Mouse (Mus musculus) cerebellum, postnatal 10 days (tissue): ENCODE data around the gene Capn7.
A peak's percentile ranks its signal among the peaks of the same experiment; 100 is the strongest.

ENCODE experiments used
- DNase-seq, 2 experiments: peaks; one replicate each; pipeline ENCODE4 v3.0.0; 2021; ENCODE audit warnings: mixed read lengths in 2 of 2

Capn7 gene

DNA sequence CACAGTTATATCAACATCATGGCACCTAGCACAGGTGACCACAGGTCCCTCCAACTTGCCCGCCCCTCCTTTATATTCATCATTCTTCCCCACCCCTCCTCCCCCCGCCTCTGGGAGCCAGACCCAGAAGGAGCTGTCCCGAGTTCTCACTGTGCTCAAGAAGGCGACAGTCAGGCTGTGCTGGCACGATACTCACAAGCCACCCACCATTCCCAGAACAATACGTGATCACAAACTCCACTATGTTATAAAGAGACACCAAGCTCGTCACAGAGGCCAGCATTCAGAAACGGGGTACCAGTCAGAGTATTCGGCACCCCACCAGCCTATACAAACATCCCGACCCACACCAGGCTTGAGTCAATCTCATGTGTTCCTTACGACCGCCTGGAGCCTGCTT is 60.9 kb downstream of the Capn7 start:
- no peak for DNase-seq

DNA sequence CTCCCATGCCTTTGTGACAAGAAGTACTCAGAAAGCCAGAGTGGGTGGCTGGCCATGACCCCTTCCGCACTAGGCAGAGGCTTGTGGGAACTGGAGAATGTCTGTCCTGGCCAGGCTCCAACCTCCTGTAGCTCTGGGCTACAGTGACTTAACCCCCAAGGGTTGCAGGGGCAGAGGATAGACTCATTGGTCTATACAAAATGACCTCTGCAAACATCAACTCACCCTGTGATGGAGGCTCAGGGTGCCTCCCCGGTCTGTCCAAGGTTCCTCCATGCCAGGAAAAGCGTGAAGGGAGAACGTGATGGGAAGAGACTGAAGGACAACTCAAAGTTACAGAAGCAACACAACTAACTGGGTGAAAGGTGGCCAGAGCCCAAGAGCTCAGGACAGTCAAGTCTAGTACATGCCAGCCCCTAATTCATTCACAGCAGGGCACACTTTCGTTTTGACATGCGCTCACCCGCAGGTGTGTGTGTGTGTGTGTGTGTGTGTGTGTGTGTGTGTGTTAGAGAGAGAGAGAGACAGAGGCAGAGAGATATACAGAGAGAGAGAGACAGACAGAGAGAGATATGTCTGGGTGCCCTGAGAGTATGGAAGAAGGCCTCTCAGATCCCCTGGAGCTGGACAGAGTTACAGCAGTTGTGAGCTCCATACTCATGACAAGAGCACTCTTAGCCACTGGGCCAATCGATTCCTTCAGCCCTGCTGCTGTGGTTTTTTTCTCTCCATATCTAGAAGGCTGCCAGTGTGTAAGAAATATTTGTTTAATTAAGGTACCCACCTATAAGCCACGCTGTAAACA is 61.6 kb downstream of the Capn7 start:
- peak; percentile 48 to 53 for DNase-seq

DNA sequence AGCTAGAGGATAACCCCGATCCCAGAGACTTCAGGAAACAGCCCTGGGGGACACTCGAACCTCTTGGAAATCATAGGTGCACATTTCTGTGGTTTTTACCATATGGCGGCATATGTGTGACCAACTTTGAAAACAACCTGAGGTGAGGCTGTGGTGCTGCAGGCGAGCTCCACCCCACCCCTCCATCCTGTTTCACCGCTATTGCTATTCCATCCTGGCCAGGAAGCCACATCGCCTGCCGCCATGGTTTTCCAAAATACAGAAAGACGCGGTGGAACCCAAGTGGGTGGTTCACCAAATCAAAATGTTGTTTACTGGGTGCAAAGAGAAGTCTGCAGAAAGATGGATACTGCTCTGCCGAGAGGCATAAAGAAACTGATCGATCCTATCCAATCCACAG is 62.4 kb downstream of the Capn7 start:
- DNase-seq, result no peak

DNA sequence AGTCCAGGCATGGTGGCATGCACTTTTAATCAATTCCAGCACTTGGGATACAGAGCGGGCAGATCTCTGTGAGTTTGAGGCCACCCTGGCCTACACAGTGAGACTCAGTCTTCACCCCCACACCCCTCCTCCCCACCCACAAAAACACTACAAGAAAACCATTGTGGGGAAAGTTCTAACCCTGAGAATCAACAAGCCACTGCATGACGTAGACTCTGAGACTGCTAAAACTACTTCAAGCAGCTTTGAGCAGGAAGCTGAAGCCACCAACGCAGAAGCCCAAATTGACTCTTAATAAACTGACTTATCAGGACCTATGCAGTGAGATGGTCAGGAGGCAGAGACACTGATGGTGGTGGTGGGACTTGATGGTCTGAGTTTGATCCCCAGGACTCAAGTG is 62.8 kb downstream of the Capn7 start:
- no peak for DNase-seq

DNA sequence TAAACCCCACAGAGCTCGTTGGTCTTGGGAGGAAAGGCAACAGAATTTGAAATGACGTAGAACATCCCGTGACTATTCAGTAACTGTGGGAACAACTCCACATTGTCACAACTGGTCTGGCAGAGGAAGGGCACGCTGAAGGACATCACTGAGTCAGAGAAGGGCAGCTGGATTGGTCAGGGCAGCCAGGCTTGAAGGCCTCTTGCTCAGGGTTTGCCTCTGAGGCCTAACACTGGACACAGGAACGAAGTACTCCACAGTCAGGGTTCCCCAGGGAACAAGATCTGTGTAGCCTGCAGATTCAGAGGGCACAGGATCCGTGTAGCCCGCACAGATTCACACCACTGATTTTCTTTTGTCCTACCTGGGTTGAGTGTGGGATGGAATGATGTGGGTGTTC is 63.8 kb downstream of the Capn7 start:
- DNase-seq, result no peak

DNA sequence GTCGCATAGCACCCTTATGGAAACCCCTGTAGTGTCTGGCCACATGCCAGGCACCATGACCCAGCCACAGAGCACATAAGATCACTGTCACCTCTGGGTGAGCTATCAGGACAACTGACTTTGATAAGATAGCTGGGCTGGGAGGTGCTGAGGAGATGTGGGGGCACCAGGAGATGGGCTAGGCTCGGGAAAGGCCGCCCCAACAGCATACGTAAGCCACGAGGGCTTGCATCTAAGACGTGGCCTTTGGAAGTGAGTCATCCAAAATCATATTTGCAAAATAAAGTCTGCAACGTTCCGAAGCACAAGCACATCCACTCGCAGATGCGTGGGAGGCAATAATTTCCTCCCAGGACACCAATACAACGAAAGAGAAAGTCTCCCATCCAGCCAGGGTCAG is 64.5 kb downstream of the Capn7 start:
- DNase-seq, result no peak

DNA sequence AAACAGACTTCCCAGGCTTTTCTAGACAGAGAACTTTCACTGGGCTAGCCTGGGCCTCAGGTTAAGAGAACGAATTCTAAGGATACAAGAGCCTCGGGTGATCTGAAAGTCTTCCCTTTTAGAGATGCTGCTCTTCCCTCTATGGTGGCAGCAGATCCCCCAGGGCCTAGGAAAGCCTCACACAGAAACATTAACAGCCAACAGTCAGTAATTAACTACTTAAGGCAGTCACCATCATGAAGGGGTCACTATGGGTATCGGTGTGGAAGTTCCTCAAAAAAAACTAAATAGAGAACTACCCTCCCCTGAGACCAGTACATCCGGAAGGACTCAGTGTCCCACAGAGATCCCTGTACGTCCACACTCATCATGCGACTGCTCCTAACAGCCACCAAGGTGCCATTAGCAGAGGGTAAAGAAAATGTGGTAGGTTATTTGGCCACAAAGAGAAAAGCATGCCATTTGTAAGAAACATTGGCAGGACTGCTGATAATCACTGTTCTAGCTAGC is 65.5 kb downstream of the Capn7 start:
- no peak for DNase-seq

DNA sequence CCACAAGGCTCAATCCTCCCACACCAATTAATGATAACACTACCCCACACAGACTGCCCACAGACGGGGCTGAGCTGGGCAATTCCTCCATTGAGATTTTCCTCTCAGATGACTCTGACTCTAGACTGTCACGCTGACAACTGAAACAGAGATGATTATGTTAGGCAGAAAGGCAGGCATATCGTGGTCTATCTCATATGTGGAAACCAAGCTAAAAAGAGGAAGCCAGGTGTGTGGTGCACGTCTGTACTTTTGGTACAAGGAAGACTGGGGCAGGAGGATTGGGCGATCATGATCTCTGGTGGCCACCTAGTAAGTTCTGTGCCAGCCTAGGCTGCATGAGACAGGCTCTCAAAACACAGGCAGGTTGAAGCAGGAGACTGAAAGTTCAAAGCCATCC is 66.3 kb downstream of the Capn7 start:
- no peak for DNase-seq

DNA sequence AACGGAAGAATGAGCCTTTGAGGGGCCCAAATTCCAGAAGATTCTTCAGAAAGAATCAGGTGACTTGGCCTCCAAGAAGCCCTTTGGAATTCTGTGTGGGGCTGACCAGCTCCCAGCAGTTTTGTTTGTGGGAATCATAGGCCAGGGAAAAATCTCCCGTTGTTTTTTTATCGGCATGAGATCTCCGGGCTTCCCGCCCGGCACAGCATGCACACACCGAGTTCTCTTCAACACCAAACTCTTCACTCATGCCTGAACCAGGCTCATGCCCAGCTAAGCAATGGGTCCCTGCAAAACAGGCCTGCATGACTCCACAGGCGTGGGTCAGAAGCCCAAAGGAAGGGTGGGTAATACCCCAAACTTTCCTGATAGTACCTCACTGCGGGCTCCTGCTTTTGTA is 67.1 kb downstream of the Capn7 start:
- peak in 1 of 2 experiments; percentile 52 for DNase-seq

DNA sequence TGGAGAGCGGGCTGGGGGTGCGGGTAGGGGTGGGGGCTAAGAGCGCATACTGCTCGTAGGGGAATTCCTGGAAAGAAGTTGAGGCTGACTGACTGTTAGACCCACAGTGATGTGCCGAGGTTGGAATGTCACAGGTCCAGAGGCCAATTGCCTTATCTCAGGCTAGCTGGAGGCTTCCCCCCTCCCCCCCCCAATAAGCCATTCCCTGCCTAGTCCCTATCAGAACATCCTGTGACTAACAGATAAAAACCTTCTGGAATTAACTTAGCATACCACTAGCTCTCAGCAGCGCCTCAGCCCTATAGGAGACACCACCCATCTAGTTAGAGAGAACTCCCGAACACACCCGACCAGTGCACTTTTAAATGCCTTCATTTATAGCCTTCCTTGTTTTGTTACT is 67.6 kb downstream of the Capn7 start:
- DNase-seq, result no peak

DNA sequence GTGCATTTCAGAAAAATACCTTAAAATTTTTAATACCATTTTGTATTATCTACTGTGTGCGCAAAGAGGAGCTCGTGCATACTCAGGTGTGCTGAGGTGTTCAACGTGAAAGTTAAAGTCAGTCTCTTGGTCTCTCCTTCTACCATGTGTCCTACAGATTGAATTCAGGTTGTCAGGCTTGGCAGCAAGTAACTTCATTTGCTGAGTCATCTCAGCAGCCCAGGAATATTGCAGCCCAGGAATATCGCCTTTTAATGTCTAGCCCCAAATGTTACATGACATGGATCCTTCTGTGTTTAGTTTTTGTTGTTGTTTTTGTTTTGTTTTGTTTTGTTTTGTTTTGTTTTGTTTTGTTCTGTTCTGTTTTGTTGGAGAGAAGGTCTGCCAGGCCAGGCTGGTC is 68.2 kb downstream of the Capn7 start:
- DNase-seq, result no peak

DNA sequence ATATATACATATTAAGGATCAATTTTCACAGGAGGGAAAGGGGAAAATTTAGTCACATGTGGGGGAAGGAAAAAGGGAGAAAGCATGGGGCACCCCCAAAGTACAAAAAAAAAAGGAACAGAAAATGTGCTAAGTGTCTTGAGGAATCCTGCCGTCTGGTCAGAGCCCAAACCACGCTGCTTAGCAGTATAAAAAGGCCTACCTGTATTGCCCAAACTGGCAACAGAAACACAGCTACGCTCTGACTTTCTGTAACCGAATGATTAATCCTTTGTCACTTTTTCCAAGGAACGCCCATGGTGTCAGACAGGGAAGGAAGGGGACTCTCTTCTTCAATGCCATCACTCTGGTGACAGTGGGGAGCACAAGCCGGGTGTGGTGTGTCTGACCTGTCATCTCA is 69.2 kb downstream of the Capn7 start:
- no peak for DNase-seq

DNA sequence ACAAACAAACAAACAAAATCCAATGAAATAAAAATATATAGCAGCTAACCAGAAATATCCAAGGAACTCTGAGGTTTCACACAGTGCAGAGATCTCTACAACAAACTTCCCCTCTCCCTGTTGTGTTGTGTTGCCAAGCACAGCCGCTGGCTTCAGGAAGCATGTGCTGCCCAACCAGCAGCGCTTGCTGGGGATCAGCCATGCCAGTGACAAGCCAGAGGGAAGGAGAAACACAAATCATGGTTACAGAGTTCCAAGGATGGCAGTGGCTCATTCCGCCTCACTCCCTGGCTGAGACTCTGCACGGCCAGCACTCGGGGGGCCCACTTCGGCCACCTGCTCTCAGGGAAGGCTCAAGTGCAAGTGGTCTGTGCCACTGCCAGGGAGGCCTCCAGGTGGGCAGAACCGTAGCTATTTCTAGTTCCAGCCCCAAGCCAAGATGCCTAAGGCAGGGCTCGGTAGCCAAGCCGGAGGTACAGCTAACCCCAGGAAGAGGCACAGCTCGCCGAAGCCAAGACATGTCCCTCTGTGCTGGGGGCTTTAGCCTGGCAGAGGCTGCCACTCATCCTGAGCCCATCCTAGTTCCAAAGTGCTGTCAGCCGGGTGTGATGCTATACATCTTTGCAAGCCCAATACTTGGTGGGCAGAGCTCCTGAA is 69.8 kb downstream of the Capn7 start:
- peak; percentile 76 to 89 for DNase-seq

DNA sequence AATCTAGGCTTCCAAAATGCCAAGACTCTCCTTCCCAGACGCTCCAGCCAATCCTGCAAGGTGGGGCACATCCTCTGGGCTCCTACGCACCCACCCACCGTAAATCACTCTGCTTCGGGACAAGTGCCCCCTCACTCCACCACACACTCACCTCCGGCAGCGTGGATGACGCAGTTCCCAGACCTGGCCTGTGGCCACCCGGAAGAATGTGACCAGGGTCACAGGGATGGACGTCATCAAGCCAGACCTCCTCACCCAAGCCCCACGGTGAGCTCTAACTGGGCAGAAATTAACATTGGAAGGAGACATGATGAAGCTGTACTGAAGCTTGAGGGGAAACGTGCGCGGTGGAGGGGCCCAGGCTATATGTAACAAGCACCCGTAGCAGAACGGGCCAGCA is 70.8 kb downstream of the Capn7 start:
- DNase-seq, result no peak

DNA sequence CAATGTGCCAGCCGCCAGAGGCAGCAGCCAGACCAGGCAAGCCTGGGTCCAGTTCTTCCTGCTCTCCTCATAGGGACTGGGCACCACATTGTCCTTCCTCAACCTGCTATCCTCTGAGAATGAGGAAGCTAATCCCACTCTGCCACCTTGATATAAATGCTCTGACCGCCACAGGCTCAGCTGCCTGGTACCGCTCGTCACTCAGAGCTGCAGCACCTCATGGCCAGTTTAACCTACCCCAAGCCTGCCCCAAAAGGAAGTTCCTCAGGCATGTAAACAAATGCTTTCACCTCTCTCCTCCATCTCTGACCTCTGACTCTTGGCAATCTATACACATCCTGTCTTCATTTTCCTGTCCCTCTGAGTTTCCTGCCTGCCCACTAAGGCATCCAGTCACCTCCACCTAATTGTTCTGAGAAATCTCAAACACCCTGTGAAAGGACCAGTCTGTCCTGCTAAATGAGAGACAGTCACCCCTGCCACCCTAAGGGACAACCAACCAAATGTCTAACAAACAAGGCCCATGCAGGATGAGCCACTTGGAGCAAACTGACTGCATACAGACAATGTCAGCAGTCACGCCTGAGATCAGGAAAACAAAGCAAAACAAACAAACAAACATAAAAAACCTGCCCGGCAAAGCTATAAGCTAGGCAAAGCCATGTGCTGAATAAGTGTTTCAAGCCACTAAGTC is 71.6 kb downstream of the Capn7 start:
- DNase-seq, result peak in 1 of 2 experiments; percentile 32

DNA sequence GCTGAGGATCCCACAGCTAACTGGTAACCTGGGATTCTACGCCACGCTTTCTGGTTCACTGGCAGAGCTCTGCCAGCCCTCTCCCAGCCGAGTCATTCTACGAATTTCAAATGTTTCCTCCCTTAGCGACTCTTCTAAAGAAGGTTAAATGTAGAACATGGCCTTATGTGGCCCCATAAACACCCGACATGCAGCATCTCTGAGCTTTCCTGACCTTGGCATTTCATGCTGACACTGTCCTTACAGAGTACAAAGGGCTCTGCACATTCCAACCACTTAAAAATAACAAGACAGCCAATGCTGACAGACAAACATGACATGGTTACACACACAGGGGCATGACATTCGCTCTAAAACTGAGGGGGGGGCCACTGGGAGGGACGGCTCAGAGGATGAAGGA is 72.2 kb downstream of the Capn7 start:
- no peak for DNase-seq

DNA sequence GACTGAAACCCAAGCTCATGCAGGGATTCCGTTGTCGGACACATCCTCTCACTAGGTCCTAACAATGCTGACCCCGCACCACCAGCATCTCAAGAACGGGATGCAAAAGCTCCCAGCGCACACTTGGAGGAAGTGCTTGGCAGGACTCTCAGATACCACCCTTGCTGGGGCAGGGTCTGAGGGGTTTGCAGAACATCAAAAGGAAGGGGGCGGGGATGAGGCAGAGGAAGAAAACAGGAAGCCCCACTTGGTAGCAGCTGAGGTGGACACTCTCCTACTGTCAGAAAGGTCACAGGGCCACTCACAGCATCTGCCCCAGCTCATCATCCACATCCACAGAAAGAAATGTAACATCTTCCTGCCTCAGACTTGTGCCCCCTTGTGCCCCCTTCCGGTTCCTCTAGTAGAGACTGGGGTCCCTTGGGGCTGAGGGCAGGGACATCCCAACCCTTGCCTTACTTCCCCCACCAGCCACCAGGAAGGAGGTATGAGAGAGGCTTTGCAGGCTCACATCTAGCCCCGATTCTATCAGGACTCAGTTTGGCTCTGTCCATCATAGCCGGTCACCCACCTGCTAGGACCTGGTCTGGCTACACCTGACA is 73.8 kb downstream of the Capn7 start:
- no peak for DNase-seq

DNA sequence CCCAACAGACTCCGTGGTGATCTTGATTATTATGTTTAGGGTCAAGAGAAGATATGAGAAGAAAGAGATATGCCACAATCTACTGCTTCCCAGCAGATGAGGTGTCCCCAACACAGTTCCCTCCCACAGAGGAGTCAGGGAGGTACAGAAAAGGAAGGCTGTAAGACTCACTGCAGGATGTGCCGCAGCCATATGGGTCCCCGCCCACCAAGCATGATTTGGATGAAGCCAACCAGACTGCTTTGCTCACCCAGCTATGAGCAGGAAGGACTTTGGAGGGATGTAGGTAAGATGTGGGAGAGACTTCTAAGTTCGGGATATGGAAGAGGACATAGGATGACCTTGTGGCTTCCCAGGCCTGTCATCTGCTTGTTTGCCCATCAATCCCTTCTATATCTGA is 74.3 kb downstream of the Capn7 start:
- no peak for DNase-seq

DNA sequence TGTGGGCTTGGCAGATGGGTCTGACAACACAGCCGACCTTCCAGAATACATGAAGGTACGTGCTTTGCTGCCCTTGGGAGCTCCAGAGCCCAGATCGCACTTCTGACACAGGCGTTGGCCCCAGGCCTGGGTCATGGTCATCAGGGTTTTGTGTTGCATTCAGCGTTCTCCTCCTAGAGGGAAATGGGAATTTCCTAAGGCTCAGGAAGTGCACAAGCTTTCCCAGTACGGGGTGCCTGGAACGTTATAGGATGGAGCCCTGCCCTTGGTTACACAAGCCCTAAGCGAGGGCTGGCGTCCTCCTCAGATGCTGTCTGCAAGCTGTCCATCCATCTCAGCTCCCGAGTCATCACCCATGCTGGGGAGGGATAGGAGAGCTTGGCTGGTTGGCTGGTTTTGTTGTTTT is 76.2 kb downstream of the Capn7 start:
- DNase-seq, result no peak

DNA sequence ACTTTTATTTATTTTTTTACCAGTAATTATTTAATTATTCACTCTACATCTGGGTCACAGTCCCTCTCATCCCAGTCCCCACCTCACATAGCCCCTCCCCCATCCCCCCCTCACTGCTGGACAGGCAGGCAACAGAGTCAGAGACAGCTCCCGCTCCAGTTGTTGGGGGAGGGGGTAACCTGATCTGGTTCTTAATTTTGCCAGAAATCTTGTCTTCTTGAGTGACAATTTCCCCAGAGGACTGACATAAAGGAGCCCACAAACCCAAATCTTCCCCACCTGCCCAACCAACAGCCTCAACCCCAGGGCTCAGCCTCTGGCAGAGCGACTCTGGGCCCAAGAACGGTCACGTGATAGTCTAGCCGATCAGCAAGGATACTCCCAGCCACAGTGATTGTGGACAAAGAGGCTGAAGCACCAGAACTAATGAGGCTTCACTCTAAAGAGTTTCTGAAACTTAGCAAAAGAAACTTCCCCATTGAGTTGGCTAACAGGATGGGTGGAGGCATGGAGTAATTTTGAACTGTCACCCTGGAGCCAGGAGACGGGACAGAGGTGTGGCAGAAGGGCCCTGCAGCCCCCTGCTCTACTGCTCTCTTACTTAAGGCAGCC is 77.1 kb downstream of the Capn7 start:
- DNase-seq, result no peak

DNA sequence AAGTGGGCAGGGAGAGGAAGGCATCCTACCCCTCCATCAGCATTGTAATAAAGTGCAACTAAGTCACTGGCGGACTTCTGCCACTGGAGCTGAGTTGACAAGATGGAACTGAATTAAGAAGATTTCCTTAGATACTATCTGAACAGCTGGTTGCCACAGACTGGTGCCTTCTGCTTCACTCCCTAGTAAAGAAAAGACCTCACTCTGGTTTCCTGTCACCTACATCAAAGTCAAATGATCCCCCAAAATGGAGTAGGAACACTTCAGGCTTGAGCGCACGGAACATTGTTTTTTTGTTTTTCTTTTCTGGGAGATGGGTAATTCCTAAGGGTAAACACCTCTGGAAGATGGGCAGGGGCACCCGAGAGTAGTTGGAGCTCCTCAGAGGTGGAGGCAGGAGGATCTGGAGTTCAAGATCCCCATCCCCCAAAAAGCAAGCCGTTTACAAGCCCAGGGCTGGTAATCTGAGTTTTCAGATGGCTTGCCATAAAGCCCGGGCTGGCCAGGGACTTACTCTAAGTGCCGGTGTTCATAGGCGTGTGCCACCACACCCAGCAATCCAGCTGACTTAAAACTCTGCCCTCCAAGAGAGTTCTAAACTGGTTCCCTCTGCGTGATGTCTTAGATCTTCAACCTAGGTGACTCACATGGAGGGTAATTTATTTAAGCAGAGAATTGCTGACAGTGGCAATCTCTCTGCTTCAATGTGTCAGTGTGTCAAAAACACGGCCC is 78.0 kb downstream of the Capn7 start:
- DNase-seq, result no peak

DNA sequence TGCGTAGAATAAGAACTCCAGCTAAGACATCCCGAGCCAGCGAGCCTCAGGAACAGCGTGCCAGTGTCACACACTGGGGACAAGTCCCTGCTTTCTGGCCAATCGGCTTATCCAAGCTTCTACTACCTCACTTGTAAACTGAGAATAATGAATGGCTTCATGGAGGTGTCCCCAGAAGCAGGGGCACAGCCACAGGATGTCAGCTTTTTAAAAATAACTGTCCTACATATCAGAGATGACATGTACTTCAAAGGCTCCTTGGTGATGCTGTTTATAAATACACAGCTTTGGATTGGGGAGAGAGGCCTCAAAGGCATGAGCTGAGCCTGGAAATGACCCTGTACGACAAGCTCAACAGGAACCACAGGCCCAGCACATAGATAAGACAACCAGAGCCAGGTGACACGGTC is 78.5 kb downstream of the Capn7 start:
- DNase-seq, result no peak
